Mouse (Mus musculus): ENCODE data around the gene Nsg2. TPM values are rescaled to one million over a fixed set of nuclear protein-coding genes. Genes with fewer than 3 reads are reported as not detected.
"Not testable (repeated sequence)": the region's sequence is repeated elsewhere in the genome, so short reads cannot be mapped to it uniquely, and the experiment has no call there.

The Nsg2 gene
- polyA plus RNA-seq (2016; fragmentation: Nextera tagmentation; extraction: Ambion mirVana) = 212 and 216 TPM in 2 replicates

GRCm38 (mm10) chr11:32000281-32000680 lies at the start of gene Nsg2:
Nsg2 (plus strand) TSS chr11:32000463.
- WGBS = under 1% methylated on average over 16 of the region's 16 CpGs
- ATAC-seq (ENCODE audit: low FRiP score, low read depth) = peak; percentile 76
- H3K4me3 ChIP-seq = peak within 1 kb of the TSS; percentile 46

DNA sequence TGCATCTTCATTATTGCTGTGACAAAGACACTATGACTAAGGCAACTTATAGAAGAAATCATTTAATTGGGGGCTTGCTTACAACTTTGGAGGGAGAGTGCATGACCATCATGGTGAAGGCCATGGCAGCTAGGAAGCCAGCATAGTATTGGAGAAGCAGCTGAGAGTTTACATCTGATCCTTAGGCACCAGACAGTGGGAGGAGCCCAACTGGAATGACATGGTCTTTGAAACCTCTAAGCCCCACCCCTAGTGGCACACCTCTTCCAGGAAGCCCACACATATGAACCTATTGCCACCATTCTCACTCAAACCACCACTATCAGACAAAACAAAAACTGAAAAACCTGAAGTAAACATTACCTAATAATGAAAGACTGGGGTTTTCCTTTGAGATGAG lies 40.2 kb upstream of the Nsg2 start:
- H3K27me3 ChIP-seq (replicated peaks) = no peaks in the 10 kb centered on the region
- no peak for ATAC-seq (ENCODE audit: low FRiP score, low read depth)
- H3K9ac ChIP-seq = no peak overlapping the region
- H3K36me3 ChIP-seq = no peaks in the 10 kb centered on the region
- no peak overlapping the region for H3K27ac ChIP-seq
- H3K4me2 ChIP-seq (replicated peaks) = no peak overlapping the region
- H3K9me3 ChIP-seq = no peaks in the 10 kb centered on the region
- no peaks in the 10 kb centered on the region for H3K4me1 ChIP-seq
- no peak overlapping the region for H3K4me3 ChIP-seq

More at GRCm38 (mm10) chr11:32000281-32000680, at the start of gene Nsg2:
- H3K36me3 ChIP-seq = peaks cover 19% of the 10 kb centered on the region
- H3K4me2 ChIP-seq (replicated peaks) = peak within 1 kb of the TSS; percentile 60
- H3K4me1 ChIP-seq = peaks cover 18% of the 10 kb centered on the region
- no peaks in the 10 kb centered on the region for H3K27me3 ChIP-seq (replicated peaks)
- H3K9ac ChIP-seq = peak within 1 kb of the TSS; percentile 82
- no peaks in the 10 kb centered on the region for H3K9me3 ChIP-seq
- H3K27ac ChIP-seq = peak within 1 kb of the TSS; percentile 87

DNA sequence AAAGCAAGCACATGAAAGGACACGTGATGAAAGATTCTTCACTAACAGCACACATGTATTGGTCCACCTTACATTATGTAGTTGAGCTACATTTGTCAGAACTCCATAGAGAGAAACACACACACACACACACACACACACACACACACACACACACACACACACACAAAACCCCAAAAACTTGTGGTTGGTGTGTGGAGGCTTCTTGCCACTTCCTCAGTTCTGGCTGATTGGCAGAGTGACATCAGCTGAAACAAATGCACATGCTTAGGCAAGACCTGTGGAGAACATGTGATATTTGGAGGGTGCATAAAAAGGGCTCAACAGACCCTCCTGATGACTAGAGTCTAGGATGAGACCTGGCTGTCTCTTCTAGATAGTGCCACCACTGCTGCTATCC lies 36.3 kb upstream of the Nsg2 start:
- no peaks in the 10 kb centered on the region for H3K9me3 ChIP-seq
- no peak overlapping the region for H3K4me3 ChIP-seq
- no peaks in the 10 kb centered on the region for H3K36me3 ChIP-seq
- H3K9ac ChIP-seq = no peak overlapping the region
- H3K27me3 ChIP-seq (replicated peaks) = no peaks in the 10 kb centered on the region
- no peak for ATAC-seq (ENCODE audit: low FRiP score, low read depth)
- peaks cover 6% of the 10 kb centered on the region; the same call in 1 of the 2 replicates for H3K4me1 ChIP-seq
- H3K4me2 ChIP-seq (replicated peaks) = no peak overlapping the region
- 96% methylated on average over 1 of the region's 1 CpGs for WGBS
- H3K27ac ChIP-seq = no peak overlapping the region

DNA sequence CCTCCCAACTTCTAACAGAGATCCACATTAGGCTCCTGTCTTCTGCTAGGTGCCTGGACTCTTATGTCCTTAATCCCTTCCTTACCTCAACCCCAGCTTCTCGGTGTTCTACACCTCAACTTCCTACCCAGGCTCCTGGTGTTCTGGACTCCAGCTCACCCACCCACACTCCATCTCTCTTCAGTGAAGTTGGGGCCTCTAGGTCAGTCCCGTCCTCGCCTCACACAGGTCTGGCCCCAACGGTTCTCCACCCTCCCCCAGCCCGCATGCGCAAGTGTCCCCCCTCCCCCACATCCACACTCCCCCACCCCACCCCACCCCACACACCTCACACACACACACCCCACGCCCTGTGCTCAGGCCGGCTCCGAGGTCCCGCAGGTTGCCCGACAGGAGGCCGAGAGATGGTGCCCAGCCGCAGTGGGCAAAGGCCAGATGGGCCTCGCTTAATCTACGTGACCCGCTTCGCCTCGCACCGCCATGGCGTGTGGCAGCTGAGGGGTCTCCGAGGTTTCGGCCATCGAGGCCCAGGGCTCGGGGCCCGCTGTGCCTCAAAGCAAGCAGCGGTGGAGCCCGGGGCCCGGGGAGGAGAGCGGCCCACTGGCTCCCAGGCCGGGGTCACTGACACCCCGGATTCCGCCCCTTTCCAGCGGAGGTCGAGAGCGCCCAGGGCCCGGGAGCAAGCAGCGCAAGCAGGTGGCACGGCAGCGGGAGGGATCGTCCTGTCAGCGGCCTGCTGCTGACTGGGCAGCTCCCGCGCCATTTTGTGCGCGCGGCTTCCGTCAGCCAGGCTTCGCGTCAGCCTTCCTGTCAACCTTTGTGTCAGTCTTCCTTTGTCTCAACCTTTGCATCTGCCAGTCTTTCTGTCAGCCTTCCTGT lies 34.8 kb upstream of the Nsg2 start, which contains the start of gene 4930524B15Rik:
TSS of gene 4930524B15Rik (plus strand) at position 337 of the 879 bp plus-strand sequence.
- peak within 1 kb of the TSS; percentile 62 for H3K4me2 ChIP-seq (replicated peaks)
- H3K4me3 ChIP-seq = peak within 1 kb of the TSS; percentile 22
- no peaks in the 10 kb centered on the region for H3K36me3 ChIP-seq
- 45% methylated on average over 49 of the region's 49 CpGs for WGBS
- no peak within 1 kb of the TSS for H3K27ac ChIP-seq
- peak; percentile 71 for ATAC-seq (ENCODE audit: low FRiP score, low read depth)
- H3K9me3 ChIP-seq = no peaks in the 10 kb centered on the region
- peak within 1 kb of the TSS; percentile 42 for H3K9ac ChIP-seq
- H3K27me3 ChIP-seq (replicated peaks) = no peaks in the 10 kb centered on the region
- peaks cover 6% of the 10 kb centered on the region; the same call in 1 of the 2 replicates for H3K4me1 ChIP-seq

- Histone ChIP-seq H3K4me3 (no peak overlapping the region), H3K27ac (no peak overlapping the region), H3K9me3 (no peaks in the 10 kb centered on the region), H3K27me3 (replicated peaks) (no peaks in the 10 kb centered on the region), H3K4me2 (replicated peaks) (no peak overlapping the region), H3K9ac (no peak overlapping the region), H3K36me3 (no peaks in the 10 kb centered on the region), H3K4me1 (no peaks in the 10 kb centered on the region)
- WGBS = 87% methylated on average over 4 of the region's 4 CpGs
- ATAC-seq (ENCODE audit: low FRiP score, low read depth) = no peak
Measured at GRCm38 (mm10) chr11:31974132-31974531, 26.1 kb upstream of the Nsg2 start.

DNA sequence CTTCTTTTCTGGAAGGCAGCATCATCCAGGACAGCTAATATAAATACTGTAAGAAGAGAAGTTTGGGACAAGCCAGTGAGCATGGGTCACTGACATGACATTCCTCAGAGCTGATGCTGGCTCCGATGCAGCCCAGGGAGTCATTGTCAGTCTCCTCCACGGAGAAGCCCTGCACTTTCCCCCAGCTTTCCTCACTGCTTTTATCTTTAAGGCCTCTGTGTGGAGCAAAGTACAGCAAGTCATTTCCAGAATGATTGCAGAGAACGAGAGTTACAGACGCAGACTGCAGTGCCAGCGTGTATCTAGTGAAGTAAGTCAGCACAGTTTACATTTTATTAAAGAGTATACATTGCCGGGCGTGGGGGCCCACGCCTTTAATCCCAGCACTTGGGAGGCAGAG lies 25.4 kb upstream of the Nsg2 start:
- no peaks in the 10 kb centered on the region for H3K27me3 ChIP-seq (replicated peaks)
- WGBS = 64% methylated on average over 8 of the region's 8 CpGs
- H3K4me3 ChIP-seq = no peak overlapping the region
- no peak overlapping the region for H3K4me2 ChIP-seq (replicated peaks)
- ATAC-seq (ENCODE audit: low FRiP score, low read depth) = no peak
- H3K27ac ChIP-seq = no peak overlapping the region
- H3K9me3 ChIP-seq = 0 out of 2 replicates have a peak, but pooled peaks cover under 1% of the 10 kb centered on the region
- H3K9ac ChIP-seq = no peak overlapping the region
- H3K4me1 ChIP-seq = no peaks in the 10 kb centered on the region
- H3K36me3 ChIP-seq = no peaks in the 10 kb centered on the region

DNA sequence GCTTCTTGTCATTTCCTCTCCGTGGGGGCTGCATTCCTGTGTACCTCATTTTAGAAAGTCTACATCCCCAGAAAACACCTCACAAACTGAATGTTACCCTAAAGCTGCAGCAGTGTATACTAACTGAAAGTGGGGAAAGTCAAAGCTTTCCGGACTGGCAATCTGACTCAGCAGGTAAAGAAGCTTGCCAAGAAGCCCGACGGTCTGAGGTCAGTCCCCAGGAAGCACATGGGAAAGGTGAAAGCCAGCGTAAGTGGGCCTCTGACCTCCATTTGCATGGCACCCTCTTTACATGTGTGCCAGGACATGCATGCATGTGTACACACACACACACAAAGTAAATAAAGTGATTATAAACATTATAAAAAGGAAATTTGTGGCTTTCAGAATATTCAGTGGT lies 24.6 kb upstream of the Nsg2 start:
- Histone ChIP-seq H3K4me1 (no peaks in the 10 kb centered on the region), H3K9me3 (peaks cover 5% of the 10 kb centered on the region; the same call in 1 of the 2 replicates), H3K27ac (no peak overlapping the region), H3K9ac (no peak overlapping the region), H3K4me3 (no peak overlapping the region), H3K36me3 (no peaks in the 10 kb centered on the region), H3K4me2 (replicated peaks) (no peak overlapping the region), H3K27me3 (replicated peaks) (no peaks in the 10 kb centered on the region)
- 84% methylated on average over 5 of the region's 5 CpGs for WGBS
- no peak for ATAC-seq (ENCODE audit: low FRiP score, low read depth)

GRCm38 (mm10) chr11:31976137-31976536 lies 24.1 kb upstream of the Nsg2 start:
- 77% methylated on average over 5 of the region's 5 CpGs for WGBS

DNA sequence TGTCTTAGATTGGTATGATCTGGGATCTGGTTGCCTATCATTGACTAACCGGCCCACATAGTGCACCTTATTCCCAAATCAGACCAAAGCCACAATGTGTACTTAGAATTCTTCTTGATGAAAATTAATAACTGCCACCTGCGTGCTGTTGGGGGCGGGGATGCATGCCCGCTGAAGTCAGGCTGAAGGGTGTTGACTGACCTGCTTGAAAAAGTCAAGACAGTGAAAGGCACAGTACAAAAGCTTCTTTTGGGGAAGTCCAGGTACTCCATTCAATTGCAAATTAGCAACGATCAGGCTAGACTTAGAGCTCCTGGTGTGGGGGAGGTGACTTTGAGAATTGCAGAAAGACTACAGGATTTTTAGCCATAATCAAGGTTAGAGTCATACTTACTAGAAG lies 20.2 kb upstream of the Nsg2 start:
- WGBS = 87% methylated on average over 5 of the region's 5 CpGs
- H3K27ac ChIP-seq, H3K9ac ChIP-seq: not testable (repeated sequence)

More at GRCm38 (mm10) chr11:31976137-31976536, 24.1 kb upstream of the Nsg2 start:
- no peak overlapping the region for H3K4me3 ChIP-seq
- ATAC-seq (ENCODE audit: low FRiP score, low read depth) = no peak
- H3K4me2 ChIP-seq (replicated peaks) = no peak overlapping the region
- H3K27ac ChIP-seq = no peak overlapping the region
- H3K4me1 ChIP-seq = no peaks in the 10 kb centered on the region
- no peaks in the 10 kb centered on the region for H3K36me3 ChIP-seq
- peaks cover 5% of the 10 kb centered on the region; the same call in 1 of the 2 replicates for H3K9me3 ChIP-seq
- H3K27me3 ChIP-seq (replicated peaks) = no peaks in the 10 kb centered on the region
- H3K9ac ChIP-seq = no peak overlapping the region

GRCm38 (mm10) chr11:31981830-31982229 lies 18.4 kb upstream of the Nsg2 start:
- Histone ChIP-seq H3K4me1 (no peaks in the 10 kb centered on the region), H3K36me3 (no peaks in the 10 kb centered on the region), H3K4me3 (no peak overlapping the region), H3K27ac (no peak overlapping the region), H3K4me2 (replicated peaks) (no peak overlapping the region), H3K9ac (no peak overlapping the region), H3K9me3 (peaks cover 8% of the 10 kb centered on the region), H3K27me3 (replicated peaks) (no peaks in the 10 kb centered on the region)
- WGBS = 91% methylated on average over 7 of the region's 7 CpGs
- no peak for ATAC-seq (ENCODE audit: low FRiP score, low read depth)

More for the DNA sequence above, 20.2 kb upstream of the Nsg2 start:
- not testable (repeated sequence) for H3K9me3 ChIP-seq; H3K4me1 ChIP-seq; H3K4me3 ChIP-seq; ATAC-seq (ENCODE audit: low FRiP score, low read depth); H3K36me3 ChIP-seq; H3K27me3 ChIP-seq (replicated peaks); H3K4me2 ChIP-seq (replicated peaks)

GRCm38 (mm10) chr11:31982247-31982943 lies 17.9 kb upstream of the Nsg2 start:
- not testable (repeated sequence) for H3K27me3 ChIP-seq (replicated peaks); H3K27ac ChIP-seq; H3K4me1 ChIP-seq; H3K4me2 ChIP-seq (replicated peaks); ATAC-seq (ENCODE audit: low FRiP score, low read depth); H3K9me3 ChIP-seq; H3K9ac ChIP-seq; H3K4me3 ChIP-seq; H3K36me3 ChIP-seq
- WGBS = 88% methylated on average over 13 of the region's 13 CpGs

DNA sequence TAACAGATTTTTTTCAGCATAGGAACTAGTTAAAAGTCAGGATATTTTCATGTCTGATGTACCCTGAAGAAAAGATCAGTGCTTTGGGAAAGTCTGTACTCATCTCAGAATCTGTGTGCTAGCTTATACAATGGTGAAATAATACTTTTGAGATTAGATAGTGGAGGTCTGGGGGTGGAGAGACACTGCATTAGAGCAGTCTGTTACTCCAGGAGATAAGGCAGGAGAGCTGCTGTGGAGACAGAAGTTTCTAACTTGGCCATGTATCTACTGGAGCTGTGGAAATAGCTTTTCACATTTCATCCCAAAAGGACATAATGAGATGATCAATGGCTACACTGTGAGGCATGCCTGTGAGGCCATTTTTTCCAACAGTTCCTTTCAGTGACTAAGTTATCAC lies 17.0 kb upstream of the Nsg2 start:
- no peaks in the 10 kb centered on the region for H3K27me3 ChIP-seq (replicated peaks)
- no peak overlapping the region for H3K9ac ChIP-seq
- H3K36me3 ChIP-seq = no peaks in the 10 kb centered on the region
- H3K27ac ChIP-seq = no peak overlapping the region
- H3K4me3 ChIP-seq = no peak overlapping the region
- H3K4me1 ChIP-seq = no peaks in the 10 kb centered on the region
- peaks cover 8% of the 10 kb centered on the region for H3K9me3 ChIP-seq
- H3K4me2 ChIP-seq (replicated peaks) = no peak overlapping the region
- no peak for ATAC-seq (ENCODE audit: low FRiP score, low read depth)

Measured in neural tube, embryonic 12.5 days (tissue).